Mouse (Mus musculus) midbrain, embryonic 11.5 days (tissue): ENCODE measurements at regions not wholly inside any gene's neighbourhood (a gene's known extent, or its start where the extent isn't known, plus 50 kb on each side); places are given as distances from the start of the nearest gene placed in this dataset.

ENCODE experiments used
- ATAC-seq: fragments of 200-750 bp; cut with Nextera tagmentation; 2 replicates; pipeline ENCODE4 v1.8.0; 2017; ENCODE audit warnings: moderate TSS enrichment, moderate library complexity; ENCODE audit not compliant: low FRiP score
- DNase-seq: peaks from one replicate; pipeline ENCODE4 v3.0.0; 2015; ENCODE audit warnings: low spot score; ENCODE audit errors: missing footprints
- H3K27ac ChIP-seq: fragments of 300-500 bp; sonication (generic); 2 replicates; pipeline ENCODE4 v1.5.1; 2014; ENCODE audit warnings: low read depth, low read length
- H3K27me3 ChIP-seq: fragments of 300-500 bp; sonication (generic); 2 replicates; pipeline ENCODE4 v1.6.1; 2014; ENCODE audit warnings: mild to moderate bottlenecking, low read length, moderate library complexity, mixed read lengths; ENCODE audit not compliant: control insufficient read depth, insufficient read depth
- H3K36me3 ChIP-seq: fragments of 300-500 bp; sonication (generic); 2 replicates; pipeline ENCODE4 v1.6.1; 2014; ENCODE audit warnings: mild to moderate bottlenecking, low read length, moderate library complexity, mixed read lengths; ENCODE audit not compliant: control insufficient read depth, insufficient read depth
- H3K4me1 ChIP-seq: fragments of 300-500 bp; sonication (generic); 2 replicates; pipeline ENCODE4 v1.6.1; 2014; ENCODE audit warnings: low read length; ENCODE audit not compliant: control insufficient read depth, insufficient read depth
- H3K4me2 ChIP-seq: fragments of 300-500 bp; sonication (generic); 2 replicates; pipeline ENCODE4 v1.6.1; 2014; ENCODE audit warnings: mild to moderate bottlenecking, moderate library complexity
- H3K4me3 ChIP-seq: fragments of 300-500 bp; sonication (generic); 2 replicates; pipeline ENCODE4 v1.5.1; 2014; ENCODE audit warnings: low read depth, low read length
- H3K9ac ChIP-seq: fragments of 300-500 bp; sonication (generic); 2 replicates; pipeline ENCODE4 v1.6.1; 2014; ENCODE audit warnings: low read length
- H3K9me3 ChIP-seq: fragments of 300-500 bp; sonication (generic); 2 replicates; pipeline ENCODE4 v1.6.1; 2016; ENCODE audit warnings: low read length; ENCODE audit not compliant: control insufficient read depth
- WGBS: fragments of 180-500 bp; shearing (Covaris S2); extraction: QIAGEN DNeasy Blood & Tissue Kit; methylation state at CpG from one replicate; pipeline ENCODE4 v1.1.7; 2014; 5-methylcytosine and 5-hydroxymethylcytosine counted together

DNA sequence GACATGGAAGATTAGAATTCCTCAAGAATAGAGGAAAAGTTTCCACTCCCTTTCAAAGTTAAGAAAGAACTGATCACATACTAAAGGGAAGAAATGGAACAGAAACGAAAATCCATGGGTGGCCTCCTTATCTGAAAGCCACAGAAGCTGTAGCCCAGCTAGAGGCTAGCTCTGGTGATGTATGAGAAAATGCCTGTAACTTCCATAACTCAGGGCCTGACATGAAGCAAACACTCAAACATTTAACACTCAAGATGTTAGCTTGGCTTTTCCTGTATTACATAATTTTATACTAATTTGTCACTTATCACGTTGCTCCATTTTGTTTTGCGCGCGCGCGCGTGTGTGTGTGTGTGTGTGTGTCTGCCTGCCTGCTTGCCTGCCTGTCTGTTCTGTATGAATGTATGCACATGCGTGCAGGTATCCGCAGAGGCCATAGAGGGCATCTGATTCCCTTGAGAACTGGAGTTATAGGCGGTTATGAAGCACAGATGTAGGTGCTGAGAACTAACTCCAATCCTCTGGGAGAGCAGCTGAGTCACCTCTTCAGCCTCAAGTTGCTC, 88.2 kb downstream of the Olfr267 start:
- Histone ChIP-seq H3K9me3 (no peaks in the 10 kb centered on the region), H3K27ac (no peak overlapping the region), H3K4me1 (no peaks in the 10 kb centered on the region), H3K36me3 (no peaks in the 10 kb centered on the region), H3K27me3 (no peaks in the 10 kb centered on the region), H3K9ac (no peak overlapping the region), H3K4me2 (no peak overlapping the region), H3K4me3 (no peak overlapping the region)
- DNase-seq (peak; percentile 28), ATAC-seq (no peak)
- WGBS: 93% methylated on average over 11 of the region's 11 CpGs

DNA sequence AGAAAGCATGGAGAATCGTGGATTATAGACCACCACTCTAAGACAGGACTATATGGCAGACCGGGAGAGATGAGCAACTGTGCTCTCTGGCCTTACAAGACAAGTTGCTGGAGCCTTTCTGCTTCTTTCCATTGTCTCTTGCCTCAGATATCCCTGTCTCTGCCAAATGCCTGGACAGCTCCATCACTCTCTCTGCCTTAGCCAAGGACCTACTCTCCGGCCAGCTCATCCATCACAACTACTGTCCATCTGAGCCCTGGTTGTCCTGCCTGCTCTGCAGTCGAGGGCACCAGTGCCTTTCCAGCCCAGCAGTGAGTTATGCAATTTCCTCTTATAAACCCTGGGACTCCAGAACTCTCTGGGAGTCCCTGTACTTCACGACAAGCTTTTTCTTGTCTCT, 88.7 kb downstream of the Olfr267 start:
- Histone ChIP-seq H3K4me2 (no peak overlapping the region), H3K4me3 (no peak overlapping the region), H3K4me1 (no peaks in the 10 kb centered on the region), H3K9me3 (no peaks in the 10 kb centered on the region), H3K27ac (no peak overlapping the region), H3K27me3 (no peaks in the 10 kb centered on the region), H3K9ac (no peak overlapping the region), H3K36me3 (no peaks in the 10 kb centered on the region)
- DNase-seq (no peak), ATAC-seq (no peak)
- WGBS: 78% methylated on average over 5 of the region's 5 CpGs

DNA sequence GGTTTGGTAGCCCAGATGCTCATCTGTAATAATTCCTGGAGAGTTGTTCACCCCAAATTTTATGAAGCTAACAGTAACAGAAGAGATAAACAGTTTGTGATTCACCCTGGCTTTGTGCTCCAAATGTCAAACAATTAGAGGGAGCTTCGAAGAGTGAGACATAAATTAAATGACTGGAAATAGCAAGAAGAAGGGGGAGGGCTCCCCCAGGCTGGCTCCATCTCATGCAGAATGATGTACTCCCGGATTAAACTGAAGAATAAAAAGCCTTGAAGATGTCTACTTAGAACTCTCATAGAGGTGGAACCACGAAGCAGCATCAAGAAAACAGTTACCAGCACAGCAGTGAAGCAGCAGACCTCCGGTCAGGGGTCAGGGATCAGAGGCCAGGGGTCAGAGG, 90.8 kb downstream of the Olfr267 start:
- H3K27ac ChIP-seq: no peak overlapping the region
- DNase-seq (peak; percentile 72), ATAC-seq (no peak)
- no peaks in the 10 kb centered on the region for H3K36me3 ChIP-seq
- WGBS: 48% methylated on average over 4 of the region's 4 CpGs
- no peak overlapping the region for H3K9ac ChIP-seq
- H3K4me2 ChIP-seq: no peak overlapping the region
- H3K4me3 ChIP-seq: no peak overlapping the region
- no peaks in the 10 kb centered on the region for H3K9me3 ChIP-seq
- no peaks in the 10 kb centered on the region for H3K4me1 ChIP-seq
- no peaks in the 10 kb centered on the region for H3K27me3 ChIP-seq

DNA sequence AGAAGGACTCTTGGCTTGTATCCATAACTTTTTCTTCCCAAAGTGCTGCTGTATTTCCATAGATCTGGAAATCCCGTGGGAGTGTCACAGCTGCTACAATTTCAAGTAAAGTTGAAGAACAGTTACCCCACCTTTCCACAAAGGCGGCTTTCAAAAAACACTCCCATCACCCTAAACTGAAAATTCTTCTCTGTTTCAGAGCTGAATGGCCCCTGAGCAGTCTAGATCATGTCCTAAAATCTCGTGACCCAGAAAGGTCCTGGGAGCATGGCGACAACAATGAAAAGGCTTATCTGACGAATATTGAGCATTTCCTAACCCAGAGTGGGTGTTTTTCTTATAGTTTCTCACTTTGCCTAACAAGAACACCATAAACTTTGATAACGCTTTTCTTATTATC, 92.2 kb downstream of the Olfr267 start:
- no peaks in the 10 kb centered on the region for H3K9me3 ChIP-seq
- H3K4me3 ChIP-seq: no peak overlapping the region
- WGBS: 66% methylated on average over 6 of the region's 6 CpGs
- no peaks in the 10 kb centered on the region for H3K4me1 ChIP-seq
- no peaks in the 10 kb centered on the region for H3K36me3 ChIP-seq
- no peak overlapping the region for H3K4me2 ChIP-seq
- ATAC-seq (no peak), DNase-seq (peak; percentile 79)
- H3K9ac ChIP-seq: no peak overlapping the region
- H3K27me3 ChIP-seq: no peaks in the 10 kb centered on the region
- H3K27ac ChIP-seq: no peak overlapping the region

DNA sequence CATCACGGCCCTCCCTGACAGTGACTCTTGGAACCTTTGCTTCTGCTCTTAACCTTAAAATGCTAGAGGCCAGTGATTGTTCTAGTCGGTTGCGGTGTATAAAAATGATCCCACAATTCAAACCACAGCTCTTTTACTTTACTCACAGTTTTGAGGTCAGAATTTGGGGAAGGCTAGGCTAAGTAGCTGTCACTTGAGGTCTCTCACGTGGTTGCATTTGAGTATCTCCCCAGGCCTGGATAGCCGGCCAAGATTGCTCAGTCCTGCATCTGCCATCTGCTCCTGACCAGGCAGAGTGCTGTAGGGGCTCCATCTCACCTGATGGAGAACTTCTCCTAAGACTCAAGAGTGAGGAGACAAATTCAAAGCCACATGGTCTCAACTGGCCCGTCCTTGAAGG, 94.5 kb downstream of the Olfr267 start:
- Histone ChIP-seq H3K27ac (no peak overlapping the region), H3K4me3 (no peak overlapping the region), H3K9me3 (no peaks in the 10 kb centered on the region), H3K4me2 (no peak overlapping the region), H3K36me3 (no peaks in the 10 kb centered on the region), H3K9ac (no peak overlapping the region), H3K4me1 (no peaks in the 10 kb centered on the region), H3K27me3 (no peaks in the 10 kb centered on the region)
- ATAC-seq (no peak), DNase-seq (peak; percentile 75)
- 85% methylated on average over 6 of the region's 6 CpGs for WGBS

DNA sequence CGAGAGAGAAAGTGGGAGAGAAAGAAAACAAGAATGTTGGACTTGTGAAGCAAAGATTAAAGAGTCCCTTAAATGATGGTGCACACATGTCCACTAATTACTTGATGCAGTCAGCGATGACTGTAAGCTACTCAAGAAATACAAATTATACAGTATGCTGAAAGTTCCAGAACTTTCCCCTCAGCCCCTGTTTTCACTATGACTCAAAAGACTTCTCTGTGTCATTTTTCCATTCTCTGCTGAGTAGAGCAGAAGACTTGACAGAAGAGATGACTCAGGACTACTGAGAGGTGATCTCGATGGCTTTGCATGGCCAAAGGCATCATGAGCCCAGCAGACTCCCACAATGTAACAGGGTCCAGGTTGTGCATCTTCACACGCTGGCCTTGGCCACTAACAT, 105.6 kb downstream of the Olfr267 start:
- Histone ChIP-seq H3K4me1 (no peaks in the 10 kb centered on the region; the same call in 1 of the 2 replicates), H3K27ac (no peak overlapping the region), H3K9ac (no peak overlapping the region), H3K27me3 (no peaks in the 10 kb centered on the region), H3K36me3 (no peaks in the 10 kb centered on the region), H3K4me3 (no peak overlapping the region), H3K9me3 (no peaks in the 10 kb centered on the region), H3K4me2 (no peak overlapping the region)
- ATAC-seq (no peak), DNase-seq (peak; percentile 14)
- 79% methylated on average over 4 of the region's 4 CpGs for whole genome bisulfite sequencing

DNA sequence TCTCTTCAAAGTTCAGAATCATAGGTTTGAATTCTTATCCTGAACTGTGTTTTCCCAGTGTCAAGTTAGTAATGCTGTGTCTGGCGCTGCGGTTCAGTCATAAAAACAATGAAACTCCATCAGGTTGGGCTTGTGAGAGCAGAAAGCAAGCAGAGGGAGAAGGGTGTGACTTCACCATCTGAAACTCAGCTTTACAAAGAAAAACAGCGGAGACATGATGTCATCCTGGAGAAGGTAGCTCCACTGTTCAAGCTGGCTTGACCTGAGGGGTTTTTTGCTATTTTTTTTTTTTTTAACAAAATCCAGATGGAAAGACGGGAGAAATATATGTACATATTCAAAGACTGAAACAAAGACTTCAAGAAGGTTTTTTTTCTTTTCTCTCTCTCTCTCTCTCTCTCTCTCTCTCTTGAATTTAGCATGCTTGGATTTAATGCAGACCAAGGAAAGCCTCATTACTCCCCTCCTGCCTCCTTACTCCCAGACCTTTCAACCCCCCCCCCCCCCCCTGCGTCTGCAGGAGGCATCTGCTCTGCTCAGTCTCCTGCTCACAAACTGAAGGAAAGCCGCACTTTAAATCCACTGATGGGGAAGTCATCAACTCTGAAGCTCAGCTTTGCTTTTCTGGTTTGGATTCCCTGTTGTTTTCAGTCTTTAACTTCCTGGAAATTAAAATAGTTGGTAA, 109.7 kb downstream of the Olfr267 start:
- Histone ChIP-seq H3K27me3 (no peaks in the 10 kb centered on the region), H3K4me3 (no peak overlapping the region), H3K9me3 (no peaks in the 10 kb centered on the region), H3K4me1 (no peaks in the 10 kb centered on the region; the same call in 1 of the 2 replicates), H3K27ac (no peak overlapping the region), H3K9ac (no peak overlapping the region), H3K36me3 (no peaks in the 10 kb centered on the region), H3K4me2 (no peak overlapping the region)
- ATAC-seq: no peak
- WGBS: 57% methylated on average over 5 of the region's 6 CpGs
- DNase-seq: peak; percentile 78

DNA sequence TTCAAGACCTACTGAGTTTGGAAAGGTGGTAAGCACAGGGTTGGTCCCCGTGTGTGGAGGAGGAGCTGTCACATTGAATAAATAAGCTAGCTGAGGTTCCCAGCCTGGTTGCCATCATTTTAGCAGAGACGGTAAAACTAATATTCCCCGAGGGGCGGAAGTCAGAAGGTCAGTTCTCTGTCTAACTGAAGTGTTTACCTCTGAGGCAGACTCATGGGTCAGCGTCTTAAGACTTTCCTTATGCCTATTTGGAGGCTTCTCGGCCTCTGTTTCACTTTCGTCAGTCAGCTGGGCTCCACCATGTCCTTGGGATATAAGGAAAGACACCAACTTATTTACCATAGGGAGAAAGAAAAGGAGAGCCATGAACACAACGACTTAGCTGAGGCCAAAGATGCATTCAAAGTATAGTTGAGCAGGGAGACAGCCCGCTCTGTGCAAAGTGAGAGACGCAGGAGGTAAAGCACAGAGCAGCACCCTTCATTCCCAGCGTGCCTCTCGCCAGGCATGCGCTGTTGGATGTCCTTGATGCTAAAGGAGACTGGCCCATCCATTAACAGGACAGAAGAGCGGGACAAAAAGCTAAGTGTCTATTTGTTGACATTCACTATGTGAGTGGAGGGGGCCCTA, 116.0 kb downstream of the Olfr267 start:
- no peak overlapping the region for H3K4me3 ChIP-seq
- no peaks in the 10 kb centered on the region for H3K27me3 ChIP-seq
- no peak overlapping the region for H3K9ac ChIP-seq
- ATAC-seq (no peak), DNase-seq (peak; percentile 84)
- no peak overlapping the region for H3K4me2 ChIP-seq
- no peak overlapping the region for H3K27ac ChIP-seq
- 61% methylated on average over 14 of the region's 14 CpGs for WGBS
- H3K9me3 ChIP-seq: no peaks in the 10 kb centered on the region
- no peaks in the 10 kb centered on the region for H3K36me3 ChIP-seq
- H3K4me1 ChIP-seq: no peaks in the 10 kb centered on the region

DNA sequence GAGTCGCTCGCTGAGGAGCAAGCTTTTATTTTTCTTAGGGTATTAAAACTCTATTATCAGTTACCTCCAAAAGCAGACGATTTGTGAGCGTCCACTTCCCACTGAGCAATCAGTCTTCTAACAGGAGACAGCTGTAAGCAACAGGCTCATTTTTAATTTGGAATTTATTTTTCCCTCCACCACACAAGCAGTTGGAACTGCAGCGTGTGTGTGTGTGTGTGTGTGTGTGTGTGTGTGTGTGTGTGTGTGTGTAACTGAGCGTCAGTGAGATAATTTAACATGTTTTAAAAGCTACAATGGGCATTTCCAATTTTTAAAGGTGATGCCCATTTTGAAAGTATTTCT, 116.6 kb downstream of the Olfr267 start:
- no peak for ATAC-seq
- Histone ChIP-seq H3K36me3 (no peaks in the 10 kb centered on the region), H3K4me1 (no peaks in the 10 kb centered on the region), H3K9ac (no peak overlapping the region), H3K4me2 (peak overlapping the region; percentile 20; the same call in 1 of the 2 replicates), H3K4me3 (no peak overlapping the region), H3K9me3 (no peaks in the 10 kb centered on the region), H3K27ac (no peak overlapping the region), H3K27me3 (no peaks in the 10 kb centered on the region)
- DNase-seq: peak; percentile 70
- 22% methylated on average over 6 of the region's 6 CpGs for WGBS
